Mouse (Mus musculus) liver, adult 2 months (tissue): ENCODE data around the gene Cntnap5b.

Experiments
- CTCF ChIP-seq: fragments of 200-500 bp; IDR thresholded peaks from 2 replicates; pipeline ENCODE4 v1.5.1; 2011; ENCODE audit warnings: low read depth, low read length, control low read depth
- POLR2A ChIP-seq: fragments of 200-500 bp; IDR thresholded peaks from 2 replicates; pipeline ENCODE4 v1.6.1; 2011; ENCODE audit warnings: low read length, control low read depth; ENCODE audit not compliant: insufficient read depth; ENCODE audit errors: extremely low read depth

DNA sequence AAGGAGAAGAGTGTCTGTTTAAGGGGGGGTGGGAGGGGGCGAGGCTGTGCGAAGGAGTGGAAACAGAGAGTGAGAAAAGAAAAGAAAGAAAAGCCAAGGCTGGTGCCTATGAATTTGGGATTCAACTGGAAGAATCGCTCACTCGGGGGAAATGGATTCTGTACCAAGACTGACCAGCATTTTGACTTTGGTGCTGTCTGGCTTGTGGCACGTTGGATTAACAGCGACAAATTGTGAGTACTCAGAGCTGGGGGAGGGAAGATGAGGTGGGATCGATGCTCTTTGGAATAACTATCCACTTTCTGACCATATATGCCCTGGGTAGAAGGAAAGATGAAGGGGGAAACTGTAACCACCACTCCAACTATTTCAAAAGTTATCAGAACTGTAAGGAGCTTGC is at the start of gene Cntnap5b:
- TF ChIP-seq POLR2A (no peak), CTCF (no peak)
